Mouse (Mus musculus): ENCODE results near the gene Cyb5b.
"Not testable (repeated sequence)": the region's sequence is repeated elsewhere in the genome, so short reads cannot be mapped to it uniquely, and the experiment has no call there.

Gene Cyb5b

DNA sequence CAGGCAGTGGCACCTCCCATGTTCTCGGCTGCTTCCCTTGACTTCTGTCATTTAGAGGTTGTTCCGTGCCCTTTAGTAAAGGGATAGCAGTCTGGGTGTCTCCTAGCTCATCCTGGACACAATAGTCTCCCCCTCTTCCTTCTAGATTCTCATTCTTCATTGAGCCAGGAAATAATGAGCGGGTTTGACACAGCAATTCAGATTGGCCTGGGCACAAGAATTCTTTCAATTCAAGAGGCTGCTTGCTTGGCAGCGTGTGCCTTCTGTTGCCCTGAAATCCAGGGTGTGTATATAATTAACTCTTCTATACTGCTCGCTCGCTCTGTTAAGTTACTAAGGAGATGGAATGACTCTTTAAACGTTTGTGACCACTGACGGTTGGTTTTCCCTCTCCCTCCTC lies 21.7 kb downstream of the Cyb5b start:
- DNase-seq (ENCODE audit: low spot score in 2 of 2) = no peak

- DNase-seq (ENCODE audit: low spot score in 2 of 2) = no peak
These were observed 22.7 kb downstream of the Cyb5b start for GRCm38 (mm10) chr8:107172969-107173645.

DNA sequence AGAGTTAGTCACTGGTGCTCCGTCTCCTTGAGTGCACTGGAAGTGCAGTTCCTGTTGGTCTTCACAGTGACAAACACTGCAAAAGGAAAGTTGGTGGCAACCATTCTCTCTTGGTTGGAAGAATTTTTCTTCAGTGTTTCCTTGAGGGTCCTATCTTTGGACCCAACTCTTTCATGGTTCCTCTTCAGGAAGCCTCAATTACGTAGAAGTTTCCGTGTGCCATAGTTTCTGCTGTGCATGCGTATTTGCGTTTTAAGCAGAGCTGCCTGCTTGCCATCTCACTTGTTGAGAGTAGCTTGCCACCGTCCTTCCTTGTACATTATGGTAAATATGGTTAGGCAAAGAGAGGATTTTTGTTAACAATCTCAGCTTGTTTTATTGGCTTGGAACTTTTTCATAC lies 30.7 kb downstream of the Cyb5b start:
- DNase-seq (ENCODE audit: low spot score in 2 of 2) = no peak

DNA sequence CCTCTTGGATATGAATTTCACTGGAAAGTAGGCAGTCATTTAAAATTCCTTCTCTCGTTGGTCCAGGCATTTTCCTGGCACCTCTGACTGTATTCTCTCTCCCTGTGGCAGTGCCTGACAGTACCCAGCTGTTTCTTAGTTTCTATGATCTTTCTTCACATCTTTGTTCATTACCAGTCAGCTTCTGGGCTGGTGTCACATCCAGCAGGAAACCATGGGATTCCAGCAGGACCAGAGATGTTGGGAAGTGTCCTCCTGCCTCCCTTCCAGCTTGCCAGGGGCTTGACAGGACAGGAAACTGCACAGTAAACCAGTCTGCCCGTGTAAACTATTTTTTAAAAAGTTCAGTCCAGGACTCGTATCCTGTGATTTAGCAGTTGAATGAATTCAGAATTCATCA lies 34.6 kb downstream of the Cyb5b start:
- no peak for DNase-seq (ENCODE audit: low spot score in 2 of 2)

DNA sequence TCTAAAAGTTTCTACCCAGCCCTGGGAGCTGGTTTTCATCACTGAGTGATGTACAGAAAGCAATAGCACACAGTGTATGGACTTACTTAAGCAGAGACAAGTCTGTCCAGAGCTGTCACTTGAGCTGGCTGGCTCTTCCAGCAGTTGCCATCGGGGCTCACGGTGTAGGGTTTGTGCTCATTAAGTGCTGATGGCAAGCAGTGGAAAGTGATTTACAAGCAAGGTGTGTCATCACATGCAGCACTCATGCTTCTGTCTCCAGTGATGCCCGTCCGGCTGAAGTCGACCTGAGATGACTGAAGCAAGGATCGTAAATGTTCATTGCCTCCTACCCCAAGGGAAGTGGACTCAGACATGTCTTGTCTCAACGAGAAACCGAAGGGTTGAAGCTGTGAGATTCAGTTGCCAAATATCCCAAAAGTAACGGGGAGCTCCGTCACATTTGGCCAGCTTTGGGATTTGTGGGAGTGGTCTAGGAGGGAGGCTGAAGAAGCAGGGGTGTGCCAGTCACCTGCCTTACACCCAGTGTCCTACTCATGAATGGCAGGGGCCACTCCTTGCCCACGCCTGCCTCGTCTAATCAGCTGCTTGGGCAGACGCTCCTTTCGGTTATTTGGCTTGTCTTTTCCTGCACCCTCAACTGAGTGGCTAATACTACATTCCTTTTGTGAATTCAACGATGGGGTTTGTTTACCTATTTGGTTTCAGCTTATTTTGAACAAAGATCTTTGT lies 36.4 kb downstream of the Cyb5b start:
- no peak for DNase-seq (ENCODE audit: low spot score in 2 of 2)

DNA sequence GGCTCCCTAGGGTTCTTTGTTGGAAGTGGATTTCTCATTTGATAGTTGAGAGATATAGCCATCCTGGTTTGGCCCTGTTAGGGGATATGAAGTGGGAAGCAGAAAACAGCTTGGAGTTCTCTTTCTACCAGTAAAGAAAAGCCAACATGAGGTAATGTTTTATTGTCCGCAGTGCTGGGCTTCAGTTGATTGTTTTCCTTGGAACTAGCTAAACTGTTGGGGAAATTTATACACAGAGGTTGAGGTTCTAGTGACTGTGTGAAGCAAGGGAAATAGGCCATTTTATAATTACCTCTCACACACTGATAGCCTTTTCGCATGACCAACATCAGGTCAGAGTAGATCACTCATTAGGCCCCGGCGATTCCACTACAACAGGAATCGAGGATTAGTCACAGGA lies 37.2 kb downstream of the Cyb5b start:
- DNase-seq (ENCODE audit: low spot score in 2 of 2) = no peak

DNA sequence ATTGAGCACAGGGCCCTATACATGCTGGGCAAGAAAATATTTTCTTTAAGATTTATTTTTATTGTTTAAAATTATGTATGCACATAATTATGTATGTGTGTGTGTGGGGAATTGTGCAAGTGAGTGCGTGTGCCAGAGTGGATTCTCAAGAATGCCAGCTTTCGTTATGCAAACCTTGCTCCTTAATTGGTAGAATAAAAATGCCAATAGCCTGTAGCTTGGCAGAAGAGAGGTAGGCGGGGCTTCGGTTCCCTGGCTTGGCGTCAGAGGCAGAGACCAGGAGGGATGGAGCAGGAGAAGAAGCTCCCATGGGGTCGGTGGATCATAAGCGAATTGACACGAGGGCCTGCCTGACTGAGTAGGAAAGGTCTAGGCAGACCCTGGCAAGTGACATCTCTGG lies 42.2 kb downstream of the Cyb5b start:
- no peak for DNase-seq (ENCODE audit: low spot score in 2 of 2)

- no peak for DNase-seq (ENCODE audit: low spot score in 2 of 2)
These were observed 42.9 kb downstream of the Cyb5b start for GRCm38 (mm10) chr8:107193331-107193730.

GRCm38 (mm10) chr8:107194786-107195451 lies 44.5 kb downstream of the Cyb5b start:
- no peak for DNase-seq (ENCODE audit: low spot score in 2 of 2)

DNA sequence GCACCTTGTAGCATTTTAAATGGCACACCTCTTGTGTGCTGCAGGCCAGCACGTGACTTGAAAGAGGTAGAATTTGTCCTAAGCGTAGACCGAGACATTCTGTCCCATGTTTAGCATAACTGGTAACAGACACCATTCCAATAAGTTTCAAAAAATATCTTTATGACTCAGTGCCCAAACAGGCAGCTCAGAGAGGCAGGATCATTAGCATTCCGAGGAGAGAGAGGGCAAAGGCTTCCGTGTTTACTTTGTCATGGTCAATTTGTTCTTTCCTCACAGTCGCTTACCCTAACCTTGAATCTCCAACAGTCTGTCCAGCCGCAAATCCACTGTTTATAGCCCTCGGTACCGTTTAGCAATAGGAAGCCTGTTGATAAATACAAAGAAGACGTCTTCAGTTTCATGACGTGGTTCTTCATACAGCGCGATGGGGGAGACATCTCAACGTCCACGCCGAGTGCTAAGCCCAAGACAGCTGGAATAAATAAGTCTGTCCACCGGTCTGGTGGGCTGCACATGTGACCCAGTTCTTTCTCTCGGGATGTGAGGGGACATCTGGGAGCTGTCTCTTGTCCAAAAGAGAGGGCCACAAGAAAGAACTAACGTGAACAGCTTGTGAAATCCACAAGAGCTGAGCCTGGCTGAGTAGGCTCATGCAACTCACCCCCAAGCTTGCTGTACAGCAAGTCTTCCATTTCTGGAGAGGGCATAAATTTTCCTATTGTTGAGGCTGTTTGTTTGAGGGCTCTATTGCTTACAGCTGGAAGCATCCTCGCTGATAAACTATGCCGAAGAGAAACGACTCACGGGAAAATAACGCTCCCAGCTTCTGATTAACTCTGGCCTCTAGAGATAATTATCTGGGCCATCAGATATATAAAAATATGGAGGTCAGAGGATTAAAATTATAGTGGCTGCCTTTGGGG lies 47.7 kb downstream of the Cyb5b start:
- DNase-seq (ENCODE audit: low spot score in 2 of 2) = no peak

DNA sequence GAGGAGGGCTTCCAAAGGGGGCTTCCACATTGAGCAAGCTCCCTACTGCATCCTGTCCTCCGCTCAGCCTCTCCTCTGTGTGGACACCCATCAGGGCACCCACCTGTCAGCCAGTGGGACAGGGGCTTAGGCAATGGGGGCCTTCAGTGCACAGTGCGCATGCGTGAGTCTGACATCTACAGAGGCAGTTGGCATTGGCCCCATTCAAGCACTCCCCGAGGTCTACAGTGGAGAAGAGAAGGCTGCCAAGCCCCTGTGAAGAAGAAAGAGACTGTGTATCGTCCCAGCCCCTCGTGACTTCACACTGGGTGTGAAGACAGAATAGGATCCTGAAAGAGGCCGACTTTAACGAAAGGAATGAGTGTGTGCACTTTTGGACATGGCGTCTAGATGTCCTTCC lies 54.7 kb downstream of the Cyb5b start:
- peak in 1 of 2 experiments; percentile 12 for DNase-seq (ENCODE audit: low spot score in 2 of 2)

GRCm38 (mm10) chr8:107205701-107206561 lies 55.5 kb downstream of the Cyb5b start:
- DNase-seq (ENCODE audit: low spot score in 2 of 2) = peak in 1 of 2 experiments; percentile 40

DNA sequence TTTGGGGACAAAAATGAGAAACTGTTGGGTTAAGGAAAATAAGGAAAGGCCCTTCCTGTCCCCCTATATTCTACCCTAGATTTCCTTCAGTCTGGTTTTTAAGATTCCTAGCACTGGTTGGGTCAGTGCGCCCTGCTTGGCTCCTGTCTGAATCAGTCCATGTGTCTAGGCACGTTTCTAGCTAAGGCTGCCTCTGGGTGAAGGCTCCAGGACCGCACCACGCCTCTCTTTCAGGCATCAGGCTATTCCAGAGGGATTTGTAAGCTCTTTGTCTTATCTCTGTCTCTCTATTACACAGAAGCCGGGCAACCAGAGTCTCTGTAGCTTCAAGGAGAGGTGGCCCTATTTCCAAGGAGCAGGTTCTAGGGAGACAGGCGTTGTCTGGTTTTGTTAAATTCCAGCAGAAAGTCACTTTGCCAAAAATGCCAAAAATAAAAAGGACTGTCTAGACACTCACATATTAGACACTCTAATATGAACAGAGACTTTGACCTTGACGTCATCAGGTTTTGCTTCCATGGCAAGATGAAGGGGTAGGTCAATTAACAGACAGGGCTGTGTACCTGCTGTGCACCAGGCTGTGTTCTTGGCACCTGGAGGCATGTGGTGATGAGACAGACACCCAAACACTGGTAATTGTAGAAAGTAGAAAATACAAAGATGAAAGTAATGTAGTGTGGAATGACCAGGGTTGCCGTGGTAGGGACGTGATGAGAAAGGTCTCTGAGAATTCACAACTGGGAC lies 56.5 kb downstream of the Cyb5b start:
- DNase-seq (ENCODE audit: low spot score in 2 of 2) = no peak

DNA sequence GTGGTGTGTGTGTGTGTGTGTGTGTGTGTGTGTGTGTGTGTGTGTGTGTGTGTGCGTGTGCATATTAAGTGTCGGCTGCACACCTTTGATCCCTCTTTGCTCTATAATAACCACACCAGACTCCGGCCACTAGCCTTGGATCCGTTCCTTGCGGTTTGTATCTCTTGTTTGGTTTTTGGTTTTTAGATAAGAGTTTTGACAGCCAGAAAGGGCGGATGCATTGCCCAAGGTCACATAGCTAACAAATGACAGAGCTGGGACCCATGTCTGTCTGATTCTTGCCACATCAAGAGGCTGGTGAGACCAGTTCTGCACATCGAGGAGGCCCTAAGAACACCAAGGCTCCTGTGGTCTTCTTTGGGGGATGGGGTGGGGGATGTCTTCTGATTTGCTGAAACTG lies 58.7 kb downstream of the Cyb5b start:
- no peak for DNase-seq (ENCODE audit: low spot score in 2 of 2)

GRCm38 (mm10) chr8:107212006-107212405 lies 61.6 kb downstream of the Cyb5b start:
- DNase-seq (ENCODE audit: low spot score in 2 of 2) = peak in 1 of 2 experiments; percentile 33

GRCm38 (mm10) chr8:107217230-107217629 lies 66.8 kb downstream of the Cyb5b start:
- not testable (repeated sequence) for DNase-seq (ENCODE audit: low spot score in 2 of 2)

GRCm38 (mm10) chr8:107218091-107218490 lies 67.7 kb downstream of the Cyb5b start:
- DNase-seq (ENCODE audit: low spot score in 2 of 2) = no peak

- no peak for DNase-seq (ENCODE audit: low spot score in 2 of 2)
These were observed 68.6 kb downstream of the Cyb5b start for GRCm38 (mm10) chr8:107219078-107219477.

DNA sequence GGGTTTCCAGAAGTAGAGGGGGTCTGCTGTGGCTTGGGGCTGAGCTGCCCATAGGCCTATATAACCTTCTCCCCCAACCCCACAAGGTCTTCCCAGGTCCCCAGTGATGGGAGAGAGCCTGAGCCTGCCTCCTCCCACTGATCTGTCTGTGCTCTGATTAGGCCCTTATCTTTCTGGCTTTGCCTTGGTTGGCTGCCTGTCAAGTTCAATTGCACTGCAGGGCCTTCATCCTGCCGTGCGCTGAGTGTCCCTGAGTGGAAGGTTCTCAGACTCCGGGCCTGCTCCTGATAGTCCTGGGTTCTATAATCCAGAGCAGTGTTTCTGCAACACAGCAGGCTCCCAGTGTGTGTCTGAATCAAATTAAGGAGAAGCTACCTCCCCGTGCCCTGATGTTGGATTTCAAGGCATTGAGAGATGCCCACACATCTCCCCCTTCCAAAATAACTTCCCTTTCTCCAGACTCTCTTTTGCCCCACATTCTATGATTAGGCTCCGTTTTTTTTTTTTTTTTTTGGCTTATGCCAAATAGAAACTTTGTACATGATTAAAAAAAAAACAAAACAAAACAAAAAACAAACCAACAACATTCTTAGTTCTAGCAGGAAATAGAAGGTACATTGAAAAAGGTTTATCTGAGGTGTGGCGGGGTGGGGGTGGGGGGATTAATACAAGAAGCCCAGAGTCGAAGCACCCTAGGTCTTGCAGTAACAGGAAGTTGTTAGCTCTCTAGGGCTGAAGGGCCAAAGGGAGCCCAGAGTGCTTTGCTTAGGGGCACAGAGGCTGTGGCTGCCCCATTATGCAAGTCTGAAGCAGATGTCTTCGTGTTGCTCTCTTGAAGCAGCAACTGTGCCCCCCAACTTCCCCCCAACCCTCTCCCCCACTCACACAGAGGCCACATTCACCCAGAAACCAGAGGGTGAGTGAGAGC lies 71.7 kb downstream of the Cyb5b start:
- no peak for DNase-seq (ENCODE audit: low spot score in 2 of 2)
